Mouse (Mus musculus) CD4-positive, CD25-positive, alpha-beta regulatory T cell, adult 4 months (primary cell): ENCODE data around the gene En1. TPM values are rescaled to one million over a fixed set of nuclear protein-coding genes. Genes with fewer than 3 reads are reported as not detected.

Experiments
- ATAC-seq: one replicate; pipeline ENCODE4 v1.8.0; 2017
- polyA plus RNA-seq, 2 experiments: library from polyadenylated mRNA; unstranded; fragments of 100-300 nt; shearing (Covaris generic); gene quantifications; one replicate each; pipeline ENCODE4 v1.2.1; 2017

The En1 gene
- polyA plus RNA-seq, 2 experiments from 2014 or later, result not detected

- ATAC-seq, result no peak
These were observed 1.5 kb upstream of the En1 start for GRCm38 (mm10) chr1:120600516-120601252.

DNA sequence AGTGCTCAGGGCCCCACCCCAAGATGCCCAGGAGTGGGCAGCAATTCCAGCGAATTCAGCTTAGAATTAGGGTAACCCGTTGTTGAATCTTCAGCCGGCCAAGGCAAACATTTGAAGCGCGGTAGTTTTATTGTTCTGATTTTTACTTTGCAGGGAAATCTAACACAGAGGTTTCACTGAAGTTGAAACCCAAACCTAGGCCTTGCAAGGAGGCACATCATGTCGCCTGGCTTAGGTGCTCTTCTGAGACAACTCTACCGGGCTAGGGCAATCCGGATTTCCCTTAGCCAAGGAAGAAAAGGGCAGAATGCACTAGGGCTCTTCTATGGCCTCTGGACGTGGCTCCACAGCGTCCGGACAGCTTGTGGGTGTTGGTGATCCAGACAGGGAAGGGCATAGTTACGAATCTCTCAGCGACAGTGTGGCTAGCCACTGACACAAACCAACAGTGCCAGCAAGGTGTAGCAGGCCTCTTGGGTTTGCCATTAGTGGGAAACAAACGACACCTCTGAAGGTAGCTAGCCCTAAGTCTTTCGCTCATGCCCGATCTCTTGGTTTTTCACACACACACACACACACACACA lies 873 bp upstream of the En1 start:
- no peak for ATAC-seq

DNA sequence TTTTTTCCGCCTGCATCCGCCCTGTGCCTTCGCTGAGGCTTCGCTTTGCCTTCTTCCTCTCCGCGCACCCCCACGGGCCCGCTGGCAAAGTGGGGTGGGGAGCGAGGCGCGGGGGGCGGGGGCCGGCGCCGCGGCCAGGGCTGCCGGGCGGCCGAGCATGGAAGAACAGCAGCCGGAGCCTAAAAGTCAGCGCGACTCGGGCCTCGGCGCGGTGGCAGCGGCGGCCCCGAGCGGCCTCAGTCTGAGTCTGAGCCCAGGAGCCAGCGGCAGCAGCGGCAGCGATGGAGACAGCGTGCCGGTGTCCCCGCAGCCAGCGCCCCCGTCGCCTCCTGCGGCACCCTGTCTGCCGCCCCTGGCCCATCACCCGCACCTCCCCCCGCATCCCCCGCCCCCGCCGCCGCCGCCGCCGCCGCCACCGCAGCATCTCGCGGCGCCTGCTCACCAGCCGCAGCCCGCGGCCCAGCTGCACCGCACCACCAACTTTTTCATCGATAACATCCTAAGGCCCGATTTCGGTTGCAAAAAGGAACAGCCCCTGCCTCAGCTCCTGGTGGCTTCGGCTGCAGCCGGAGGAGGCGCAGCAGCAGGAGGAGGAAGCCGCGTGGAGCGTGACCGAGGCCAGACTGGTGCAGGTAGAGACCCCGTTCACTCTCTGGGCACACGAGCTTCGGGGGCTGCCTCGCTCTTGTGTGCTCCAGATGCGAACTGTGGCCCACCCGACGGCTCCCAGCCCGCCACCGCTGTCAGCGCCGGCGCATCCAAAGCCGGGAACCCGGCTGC lies 848 bp downstream of the En1 start:
- ATAC-seq, result no peak

DNA sequence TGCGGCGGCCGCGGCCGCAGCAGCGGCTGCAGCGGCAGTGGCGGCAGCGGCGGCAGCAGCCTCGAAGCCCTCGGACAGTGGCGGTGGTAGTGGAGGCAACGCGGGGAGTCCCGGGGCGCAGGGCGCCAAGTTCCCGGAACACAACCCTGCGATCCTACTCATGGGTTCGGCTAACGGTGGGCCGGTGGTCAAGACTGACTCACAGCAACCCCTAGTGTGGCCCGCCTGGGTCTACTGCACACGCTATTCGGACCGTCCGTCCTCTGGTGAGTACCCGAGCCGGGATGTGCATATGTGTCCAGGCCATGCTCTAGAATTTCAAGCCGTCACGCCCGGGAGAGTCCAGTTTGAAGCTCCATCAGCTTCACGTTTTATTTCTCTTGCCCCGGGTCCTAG lies 1.4 kb downstream of the En1 start:
- no peak for ATAC-seq

- no peak for ATAC-seq
These were observed 2.4 kb downstream of the En1 start for GRCm38 (mm10) chr1:120604431-120605142.

- ATAC-seq, result no peak
These were observed 2.9 kb downstream of the En1 start for GRCm38 (mm10) chr1:120605143-120605435.

GRCm38 (mm10) chr1:120605521-120606310 lies 3.5 kb downstream of the En1 start:
- ATAC-seq, result no peak

DNA sequence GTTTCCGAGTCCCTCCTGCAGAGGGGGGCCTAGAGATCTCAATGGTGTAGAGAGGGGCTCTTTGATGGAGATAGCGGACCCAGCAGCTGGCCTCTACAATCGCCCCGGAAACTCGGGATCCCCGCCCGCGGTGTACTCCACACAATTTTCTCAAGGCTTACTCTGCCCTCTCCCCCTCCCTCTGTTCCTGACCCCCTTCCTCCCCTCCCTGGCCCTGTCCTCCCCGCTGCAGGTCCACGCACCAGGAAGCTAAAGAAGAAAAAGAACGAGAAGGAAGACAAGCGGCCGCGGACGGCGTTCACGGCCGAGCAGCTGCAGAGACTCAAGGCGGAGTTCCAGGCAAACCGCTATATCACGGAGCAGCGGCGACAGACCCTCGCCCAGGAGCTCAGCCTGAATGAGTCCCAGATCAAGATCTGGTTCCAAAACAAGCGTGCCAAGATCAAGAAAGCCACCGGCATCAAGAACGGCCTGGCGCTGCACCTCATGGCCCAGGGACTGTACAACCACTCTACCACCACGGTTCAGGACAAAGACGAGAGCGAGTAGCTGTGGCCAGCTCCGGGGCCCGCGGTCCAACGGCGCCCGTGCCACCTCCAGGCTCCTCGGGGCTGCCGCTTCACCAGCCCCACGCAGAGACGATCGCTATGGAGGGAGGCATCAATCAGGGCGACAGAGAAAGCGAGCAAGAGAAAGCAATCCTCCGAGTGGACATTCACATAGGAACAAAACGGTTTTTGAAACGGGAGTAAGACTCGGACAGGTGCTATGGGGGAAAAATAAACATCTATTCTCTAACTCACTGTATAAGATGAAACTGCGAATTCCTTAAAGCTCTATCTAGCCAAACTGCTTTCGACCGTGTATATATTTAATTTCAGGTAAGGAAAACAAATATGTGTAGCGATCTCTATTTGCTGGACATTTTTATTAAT lies 4.7 kb downstream of the En1 start:
- ATAC-seq, result no peak

DNA sequence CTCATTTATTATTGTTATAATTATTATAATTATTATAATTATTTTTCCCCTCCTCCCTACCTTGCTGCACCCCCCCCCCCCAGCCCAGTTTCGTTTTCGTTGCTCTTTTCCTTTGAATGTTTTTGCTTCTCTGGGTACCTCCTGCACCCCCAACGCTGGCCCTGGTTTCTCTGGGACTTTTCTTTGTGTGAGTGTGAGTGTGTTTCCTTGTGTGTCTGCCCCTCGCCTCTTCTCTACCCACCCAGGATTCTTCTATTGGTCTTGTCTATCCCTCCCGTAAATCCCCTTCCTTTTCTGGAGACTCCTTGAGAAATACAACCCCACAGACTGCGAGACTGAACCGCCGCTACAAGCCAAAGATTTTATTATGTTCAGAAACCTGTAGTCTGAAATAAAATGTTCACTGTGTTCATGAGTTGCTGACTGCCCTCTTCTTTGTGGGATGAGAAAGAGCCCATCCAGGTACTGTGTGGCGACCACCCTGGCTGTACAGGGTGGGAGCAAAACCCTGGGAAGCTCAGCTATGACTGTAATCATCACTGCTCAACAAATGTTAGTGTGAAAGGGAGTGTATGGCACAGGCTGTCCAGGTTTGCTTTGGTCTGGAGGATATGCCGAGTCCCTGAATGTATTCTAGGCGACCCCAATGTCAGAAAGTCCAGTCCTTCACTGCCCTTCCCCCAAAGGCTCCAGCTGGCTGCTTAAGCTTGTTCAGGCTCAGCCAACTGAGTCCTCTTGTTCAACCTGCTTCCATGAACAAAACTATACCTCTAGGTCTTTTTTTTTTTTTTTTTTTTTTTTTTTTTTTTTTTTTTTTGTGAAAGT lies 5.6 kb downstream of the En1 start:
- ATAC-seq, result no peak

- ATAC-seq, result no peak
These were observed 6.2 kb downstream of the En1 start for GRCm38 (mm10) chr1:120608461-120608860.

GRCm38 (mm10) chr1:120609611-120610010 lies 7.4 kb downstream of the En1 start:
- ATAC-seq, result no peak

DNA sequence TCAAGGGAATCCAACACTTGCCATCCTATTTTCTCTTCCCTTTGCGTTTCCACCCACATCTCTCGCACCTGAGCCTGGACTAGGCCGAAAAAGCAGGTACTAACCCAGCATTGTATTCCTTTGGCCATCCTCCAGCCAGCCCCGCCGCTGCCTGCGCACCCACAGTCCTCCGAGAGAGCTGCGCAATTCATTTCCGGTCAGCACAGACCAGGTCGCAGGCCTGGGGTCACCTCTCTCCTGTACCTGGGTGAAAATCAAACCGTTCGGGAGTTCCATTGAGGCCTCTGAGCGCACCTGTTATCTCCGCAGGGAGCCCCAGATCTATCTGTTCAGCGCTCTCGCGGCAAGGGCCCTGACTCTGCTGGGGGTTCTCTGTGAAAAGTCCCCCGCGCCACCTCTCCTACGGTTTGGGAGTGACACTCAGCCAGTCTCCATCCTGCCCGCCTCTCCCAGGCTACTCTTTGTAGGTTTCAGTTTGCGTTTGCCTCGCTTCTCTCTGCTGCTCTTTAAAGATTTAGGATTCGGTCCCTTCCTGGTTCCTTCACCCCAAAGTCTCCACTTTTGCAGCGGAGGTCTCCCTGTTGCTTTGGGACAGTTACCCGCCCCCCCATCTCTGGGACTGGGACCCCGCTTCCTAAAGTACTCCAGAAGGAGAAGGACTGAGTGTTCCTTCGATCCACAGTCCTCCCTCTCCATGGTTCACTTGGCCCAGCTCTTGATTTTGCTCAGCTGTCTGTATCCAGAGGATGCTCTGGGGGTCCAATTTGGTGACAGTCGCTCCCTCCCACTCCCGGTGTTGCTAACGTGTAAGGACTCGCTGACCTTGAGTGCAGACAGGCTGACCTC lies 11.5 kb downstream of the En1 start:
- no peak for ATAC-seq

DNA sequence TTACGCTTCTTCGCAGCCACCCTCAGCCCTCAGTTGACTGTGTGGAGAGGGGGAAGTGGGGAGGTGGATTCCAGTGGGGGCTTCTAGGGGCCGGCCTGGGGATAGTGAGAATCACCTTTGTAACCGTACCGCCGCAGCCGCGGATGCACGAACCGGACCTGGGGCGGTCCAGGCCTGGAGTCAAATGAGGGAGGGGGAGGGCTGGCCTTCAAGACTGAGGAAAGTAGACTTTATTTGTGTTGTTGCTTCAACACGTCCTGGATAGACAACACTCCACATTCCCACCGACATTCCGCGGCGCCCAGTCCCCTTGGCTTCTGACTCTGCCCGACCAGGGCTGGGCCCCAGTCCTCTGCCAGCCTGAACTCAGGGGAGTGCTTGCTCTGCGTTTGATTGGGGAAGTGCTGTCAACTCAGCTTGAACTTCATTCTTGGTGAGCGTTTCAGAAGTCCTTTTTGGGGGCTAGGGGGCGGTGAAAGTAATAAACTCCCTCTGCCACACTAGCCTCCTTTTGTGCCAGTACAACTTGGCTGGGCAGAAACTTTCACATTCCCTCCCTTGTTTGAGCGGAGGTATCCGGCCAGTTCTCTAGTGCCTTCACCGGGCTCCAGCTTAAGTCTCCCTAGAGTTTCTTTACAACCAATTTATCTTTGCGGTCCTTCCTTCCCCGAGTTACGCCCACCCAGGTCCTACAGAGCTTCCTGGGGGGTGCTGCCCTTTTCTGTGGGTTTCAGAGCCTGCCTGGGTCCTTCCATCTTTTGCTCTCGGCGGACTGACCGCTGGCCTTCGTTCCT lies 12.3 kb downstream of the En1 start:
- no peak for ATAC-seq

DNA sequence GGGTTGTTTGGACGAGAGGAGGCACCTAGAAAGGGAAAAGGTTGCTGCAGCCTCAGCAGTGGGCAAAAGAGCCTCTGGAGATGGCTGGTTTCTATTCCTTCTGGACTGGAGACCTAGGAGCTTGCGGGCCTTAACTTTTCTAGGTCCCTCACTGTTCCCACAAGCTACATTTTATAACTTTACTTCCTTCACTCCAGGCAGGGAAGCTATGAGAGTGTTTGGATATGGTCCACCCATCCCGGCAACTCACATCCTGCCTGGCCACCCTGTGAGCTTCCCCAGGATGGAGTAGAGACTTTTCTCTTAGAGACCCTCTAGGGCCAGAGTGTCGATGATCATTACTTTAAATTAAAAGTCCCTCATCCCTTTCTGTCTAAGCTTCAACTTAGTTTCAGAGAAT lies 13.3 kb downstream of the En1 start:
- no peak for ATAC-seq

DNA sequence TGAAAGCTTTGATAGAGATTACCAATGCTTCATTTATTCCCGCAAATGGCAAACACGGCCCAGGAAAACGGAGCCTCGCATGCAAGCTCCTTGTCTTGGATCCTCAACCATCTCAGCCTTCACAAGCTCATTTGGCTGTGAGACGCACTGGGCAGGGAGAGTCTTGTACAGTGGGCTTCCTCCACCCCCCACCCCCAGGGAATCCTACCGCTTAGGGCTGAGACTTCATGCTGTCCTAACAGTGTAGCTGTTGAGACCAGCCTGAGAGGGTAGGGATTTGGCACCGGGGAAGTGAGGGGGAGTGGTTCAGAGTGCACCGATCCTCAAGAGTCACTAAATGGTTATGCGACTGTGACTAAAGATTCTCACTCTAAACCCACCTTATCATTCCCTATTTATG lies 13.7 kb downstream of the En1 start:
- ATAC-seq, result no peak

- ATAC-seq, result no peak
These were observed 19.2 kb downstream of the En1 start for GRCm38 (mm10) chr1:120621383-120621782.

DNA sequence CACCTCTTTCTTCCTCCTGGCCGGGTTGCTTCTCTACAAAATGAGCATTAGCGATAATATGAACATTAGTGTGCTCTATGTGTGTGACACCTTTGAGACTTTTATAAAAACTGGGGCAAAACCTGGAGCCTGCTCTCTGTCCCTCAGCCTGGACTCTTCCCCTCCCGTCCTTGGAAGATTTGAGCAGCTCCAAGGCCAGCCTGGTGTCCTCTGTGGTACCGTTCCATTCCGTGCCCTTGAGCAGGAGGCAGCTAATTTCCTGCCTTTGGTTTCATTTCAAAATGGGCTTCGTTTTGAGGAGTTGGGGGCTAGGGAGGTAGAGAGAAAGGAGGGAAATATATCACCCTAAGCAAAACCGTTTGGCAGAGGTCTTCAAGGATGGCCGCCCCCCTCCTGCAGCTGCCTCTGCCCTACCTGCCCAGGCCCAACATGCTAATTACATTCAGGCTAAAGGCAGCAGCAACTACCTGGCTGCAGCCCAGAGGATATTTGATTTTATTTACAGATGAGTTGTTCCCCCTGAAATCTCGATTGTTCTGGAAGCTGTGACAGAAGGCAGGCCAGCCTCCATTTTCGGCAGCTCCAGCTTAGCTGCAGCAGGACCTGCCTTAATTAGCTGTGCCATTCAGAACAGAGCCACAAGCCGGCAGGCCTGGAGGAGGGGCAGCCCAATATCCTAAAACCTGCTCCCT lies 24.9 kb downstream of the En1 start:
- no peak for ATAC-seq

DNA sequence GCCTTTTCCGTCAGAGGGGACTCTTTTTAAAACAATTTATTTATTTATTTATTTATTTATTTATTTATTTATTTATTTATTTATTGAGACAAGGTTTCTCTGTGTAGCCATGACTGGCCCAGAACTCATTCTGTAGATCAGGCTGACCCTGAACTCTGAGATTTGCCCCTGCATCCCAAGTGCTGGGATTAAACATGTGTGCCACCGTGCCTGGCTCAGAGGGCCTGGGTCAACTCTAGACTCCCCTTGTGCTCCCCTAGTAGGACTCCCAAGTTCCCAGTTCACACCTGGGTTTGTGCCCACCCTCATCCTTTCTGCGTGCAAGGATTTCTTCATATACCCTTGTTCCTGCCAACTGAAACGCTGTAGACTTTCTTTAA lies 25.4 kb downstream of the En1 start:
- no peak for ATAC-seq
